Mouse (Mus musculus) c-Kit-positive CD71-negative TER-119-negative erythroid progenitor cells, embryonic 14.5 days (primary cell): ENCODE results near the gene Vangl2.
A peak's percentile ranks its signal among the peaks of the same experiment; 100 is the strongest.

Experiments
- DNase-seq: peaks from one replicate; pipeline ENCODE4 v3.0.0-alpha.2; 2013; ENCODE audit warnings: low read depth

Gene Vangl2

GRCm38 (mm10) chr1:172028394-172029275, at the start of gene Vangl2:
Vangl2 (minus strand) TSS chr1:172028444.
- no peak for DNase-seq

- DNase-seq, result no peak
Measured at GRCm38 (mm10) chr1:172077981-172078380, 49.7 kb upstream of the Vangl2 start.

- DNase-seq, result no peak
Measured at GRCm38 (mm10) chr1:172072604-172073003, 44.4 kb upstream of the Vangl2 start.

GRCm38 (mm10) chr1:172071556-172071955, 43.3 kb upstream of the Vangl2 start:
- no peak for DNase-seq

GRCm38 (mm10) chr1:172070227-172070626, 42.0 kb upstream of the Vangl2 start:
- DNase-seq, result no peak

GRCm38 (mm10) chr1:172064613-172065141, 36.4 kb upstream of the Vangl2 start:
- no peak for DNase-seq

GRCm38 (mm10) chr1:172063291-172064023, 35.2 kb upstream of the Vangl2 start:
- DNase-seq, result no peak

- no peak for DNase-seq
Measured at GRCm38 (mm10) chr1:172062101-172062500, 33.9 kb upstream of the Vangl2 start.

GRCm38 (mm10) chr1:172061217-172061616, 33.0 kb upstream of the Vangl2 start:
- DNase-seq, result no peak

GRCm38 (mm10) chr1:172060659-172061058, 32.4 kb upstream of the Vangl2 start:
- no peak for DNase-seq

- DNase-seq, result no peak
Measured at GRCm38 (mm10) chr1:172058874-172059273, 30.6 kb upstream of the Vangl2 start.

GRCm38 (mm10) chr1:172058321-172058720, 30.1 kb upstream of the Vangl2 start:
- DNase-seq, result no peak

- no peak for DNase-seq
Measured at GRCm38 (mm10) chr1:172057491-172057921, 29.3 kb upstream of the Vangl2 start, which contains the start of gene Nhlh1. Nhlh1 (minus strand) TSS chr1:172057573.

- DNase-seq, result no peak
Measured at GRCm38 (mm10) chr1:172056251-172056650, 28.0 kb upstream of the Vangl2 start.

- no peak for DNase-seq
Measured at GRCm38 (mm10) chr1:172053541-172054440, 25.5 kb upstream of the Vangl2 start.

- DNase-seq, result no peak
Measured at GRCm38 (mm10) chr1:172052766-172053279, 24.6 kb upstream of the Vangl2 start.

- DNase-seq, result no peak
Measured at GRCm38 (mm10) chr1:172049131-172049782, 21.0 kb upstream of the Vangl2 start.

- DNase-seq, result no peak
Measured at GRCm38 (mm10) chr1:172048241-172048734, 20.0 kb upstream of the Vangl2 start.

GRCm38 (mm10) chr1:172046938-172047337, 18.7 kb upstream of the Vangl2 start:
- DNase-seq, result peak; percentile 71

GRCm38 (mm10) chr1:172046410-172046809, 18.2 kb upstream of the Vangl2 start:
- no peak for DNase-seq

GRCm38 (mm10) chr1:172029914-172030313, 1.7 kb upstream of the Vangl2 start:
- DNase-seq, result no peak
